Mouse (Mus musculus): ENCODE measurements around the gene 1700037H04Rik. TPM values are rescaled to one million over a fixed set of nuclear protein-coding genes. Genes with fewer than 3 reads are reported as not detected.

1700037H04Rik gene
- polyA plus RNA-seq, 1 experiment from 2014 or later = 98.6 TPM

DNA sequence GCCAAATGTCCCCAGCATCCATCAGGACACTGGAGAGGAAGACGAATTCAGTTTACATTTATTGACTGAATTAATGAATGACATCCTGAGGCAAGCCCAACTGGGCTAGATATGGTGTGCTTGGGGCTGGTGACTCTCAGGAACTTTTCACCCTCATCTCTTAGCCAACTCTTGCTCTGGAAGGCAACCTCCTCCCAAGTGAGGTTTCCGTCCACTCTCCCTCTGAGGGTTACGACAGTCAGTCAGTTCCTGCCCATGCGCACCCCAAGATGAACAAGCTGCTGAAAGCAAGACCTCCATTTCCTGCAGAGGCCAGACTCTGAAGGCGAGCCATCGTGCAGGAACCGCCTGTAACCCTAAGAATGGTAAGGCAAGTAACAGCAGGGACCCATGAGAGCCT lies 2.9 kb downstream of the 1700037H04Rik start:
- no peak for ATAC-seq
- H3K4me2 ChIP-seq (replicated peaks) = no peak overlapping the region
- H3K36me3 ChIP-seq = peaks cover 8% of the 10 kb centered on the region; the same call in 1 of the 2 replicates
- H3K4me1 ChIP-seq (replicated peaks) = peaks cover 8% of the 10 kb centered on the region
- no peak overlapping the region for H3K4me3 ChIP-seq (replicated peaks)
- no peaks in the 10 kb centered on the region for H3K9me3 ChIP-seq
- H3K27me3 ChIP-seq (replicated peaks) = no peaks in the 10 kb centered on the region
- no peak overlapping the region for H3K9ac ChIP-seq
- H3K27ac ChIP-seq = no peak overlapping the region
- WGBS = 94% methylated on average over 7 of the region's 7 CpGs

- Histone ChIP-seq H3K9me3 (no peaks in the 10 kb centered on the region), H3K4me2 (replicated peaks) (no peak overlapping the region), H3K4me1 (replicated peaks) (peaks cover 5% of the 10 kb centered on the region), H3K27me3 (replicated peaks) (no peaks in the 10 kb centered on the region), H3K27ac (no peak overlapping the region), H3K9ac (no peak overlapping the region), H3K36me3 (peaks cover 21% of the 10 kb centered on the region), H3K4me3 (replicated peaks) (no peak overlapping the region)
- 88% methylated on average over 4 of the region's 4 CpGs for WGBS
- no peak for ATAC-seq
Observed at GRCm38 (mm10) chr2:131154036-131154435, 5.8 kb downstream of the 1700037H04Rik start.

DNA sequence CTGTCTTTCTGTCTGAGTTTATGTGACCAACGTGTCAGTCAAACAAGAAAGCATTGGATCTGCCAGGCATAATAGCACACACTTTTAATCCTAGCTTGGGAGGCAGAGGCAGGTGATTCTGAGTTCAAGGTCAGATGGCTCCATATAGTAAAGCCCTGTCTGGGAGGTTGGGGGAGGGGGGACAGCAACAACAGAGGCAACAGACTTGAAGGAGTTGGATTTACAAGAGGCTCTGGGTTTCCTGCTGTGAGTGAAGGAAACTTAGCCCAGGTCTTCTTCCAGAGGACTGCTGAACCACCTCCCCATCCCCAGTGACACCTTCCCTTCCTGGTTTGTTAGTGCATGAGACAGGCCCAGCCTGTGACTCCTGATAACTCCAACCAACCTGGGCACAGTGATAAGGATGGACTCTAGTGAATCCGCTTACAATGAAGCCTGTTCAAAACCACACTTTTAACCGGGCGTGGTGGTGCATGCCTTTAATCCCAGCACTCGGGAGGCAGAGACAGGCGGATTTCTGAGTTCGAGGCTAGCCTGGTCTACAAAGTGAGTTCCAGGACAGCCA lies 7.6 kb downstream of the 1700037H04Rik start:
- WGBS = 84% methylated on average over 7 of the region's 7 CpGs
- Histone ChIP-seq H3K4me1 (replicated peaks) (no peaks in the 10 kb centered on the region), H3K4me2 (replicated peaks) (no peak overlapping the region), H3K4me3 (replicated peaks) (no peak overlapping the region), H3K36me3 (peaks cover 36% of the 10 kb centered on the region), H3K27me3 (replicated peaks) (no peaks in the 10 kb centered on the region), H3K9ac (no peak overlapping the region), H3K9me3 (no peaks in the 10 kb centered on the region), H3K27ac (no peak overlapping the region)
- no peak for ATAC-seq

DNA sequence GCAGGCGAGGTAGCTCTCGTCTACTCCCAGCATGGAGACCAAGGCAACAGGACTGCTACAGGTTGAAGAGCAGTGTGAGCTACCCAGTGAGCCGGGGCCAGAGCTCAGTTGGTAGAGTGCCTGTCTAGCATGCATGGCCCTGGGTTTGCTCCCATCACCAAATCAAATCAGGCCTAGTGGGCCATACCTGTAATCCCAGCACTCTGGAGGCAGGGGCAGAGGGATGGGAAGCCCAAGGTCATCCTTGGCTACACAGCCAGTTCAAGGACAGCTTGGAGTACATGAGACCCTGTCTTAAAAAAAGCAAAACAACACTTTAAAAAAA lies 10.7 kb downstream of the 1700037H04Rik start:
- H3K27ac ChIP-seq = no peak overlapping the region
- no peak overlapping the region for H3K9ac ChIP-seq
- H3K4me1 ChIP-seq (replicated peaks) = no peaks in the 10 kb centered on the region
- no peak overlapping the region for H3K4me3 ChIP-seq (replicated peaks)
- no peaks in the 10 kb centered on the region for H3K27me3 ChIP-seq (replicated peaks)
- H3K9me3 ChIP-seq = no peaks in the 10 kb centered on the region
- 91% methylated on average over 3 of the region's 3 CpGs for WGBS
- ATAC-seq = no peak
- H3K36me3 ChIP-seq = peaks cover 55% of the 10 kb centered on the region
- H3K4me2 ChIP-seq (replicated peaks) = no peak overlapping the region

DNA sequence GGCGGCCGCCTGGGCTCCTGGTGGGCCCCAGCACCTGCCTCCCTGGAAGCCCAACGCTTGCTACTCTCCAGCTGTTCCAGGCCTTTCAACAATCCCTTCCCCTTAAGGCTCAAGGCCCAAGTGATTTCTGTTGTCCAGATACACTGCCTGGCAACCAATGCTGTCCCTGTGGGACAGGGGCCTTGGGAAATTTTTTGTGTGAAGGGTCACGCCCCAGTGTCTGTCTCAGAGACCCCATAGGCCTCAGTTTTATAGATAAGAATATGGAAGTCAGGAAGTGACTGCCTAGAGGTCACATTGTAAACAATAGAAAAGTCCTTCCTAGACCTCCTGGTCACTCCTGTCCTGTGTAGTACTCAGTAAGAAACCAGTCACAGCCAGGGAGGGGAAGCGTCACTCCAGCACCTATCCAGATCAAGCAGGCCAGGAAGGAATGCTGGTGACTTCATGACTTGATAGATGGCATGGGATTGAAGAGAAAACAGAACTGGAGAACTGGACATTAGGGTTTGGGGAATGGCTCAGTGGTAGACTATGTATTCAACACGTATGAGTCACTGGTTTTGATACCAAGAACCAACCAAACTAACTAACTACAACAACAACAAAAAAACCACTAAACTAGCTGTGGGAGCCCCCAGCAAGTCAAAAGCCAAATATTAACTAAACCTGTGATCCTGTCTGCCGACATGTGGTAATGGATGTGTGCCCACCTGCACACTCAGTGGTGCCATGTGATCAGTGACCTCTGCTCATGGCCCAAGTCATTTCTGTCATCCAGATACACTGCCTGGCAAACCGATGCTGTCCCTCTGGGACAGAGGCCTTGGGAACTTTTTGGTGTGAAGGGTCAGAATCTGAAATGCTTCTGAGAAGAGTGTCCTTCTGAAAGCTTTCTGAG lies 11.3 kb downstream of the 1700037H04Rik start:
- no peak overlapping the region for H3K4me2 ChIP-seq (replicated peaks)
- H3K9me3 ChIP-seq = no peaks in the 10 kb centered on the region
- H3K27ac ChIP-seq = no peak overlapping the region
- no peaks in the 10 kb centered on the region for H3K4me1 ChIP-seq (replicated peaks)
- no peak overlapping the region for H3K9ac ChIP-seq
- ATAC-seq = no peak
- H3K27me3 ChIP-seq (replicated peaks) = no peaks in the 10 kb centered on the region
- H3K4me3 ChIP-seq (replicated peaks) = no peak overlapping the region
- WGBS = 85% methylated on average over 8 of the region's 8 CpGs
- peaks cover 57% of the 10 kb centered on the region for H3K36me3 ChIP-seq

GRCm38 (mm10) chr2:131147043-131147365 lies 12.9 kb downstream of the 1700037H04Rik start:
- Histone ChIP-seq H3K9me3 (no peaks in the 10 kb centered on the region), H3K4me2 (replicated peaks) (no peak overlapping the region), H3K27ac (no peak overlapping the region), H3K9ac (no peak overlapping the region), H3K27me3 (replicated peaks) (no peaks in the 10 kb centered on the region), H3K4me3 (replicated peaks) (no peak overlapping the region), H3K36me3 (peaks cover 55% of the 10 kb centered on the region), H3K4me1 (replicated peaks) (peaks cover 5% of the 10 kb centered on the region)
- ATAC-seq = no peak
- 92% methylated on average over 8 of the region's 8 CpGs for WGBS

DNA sequence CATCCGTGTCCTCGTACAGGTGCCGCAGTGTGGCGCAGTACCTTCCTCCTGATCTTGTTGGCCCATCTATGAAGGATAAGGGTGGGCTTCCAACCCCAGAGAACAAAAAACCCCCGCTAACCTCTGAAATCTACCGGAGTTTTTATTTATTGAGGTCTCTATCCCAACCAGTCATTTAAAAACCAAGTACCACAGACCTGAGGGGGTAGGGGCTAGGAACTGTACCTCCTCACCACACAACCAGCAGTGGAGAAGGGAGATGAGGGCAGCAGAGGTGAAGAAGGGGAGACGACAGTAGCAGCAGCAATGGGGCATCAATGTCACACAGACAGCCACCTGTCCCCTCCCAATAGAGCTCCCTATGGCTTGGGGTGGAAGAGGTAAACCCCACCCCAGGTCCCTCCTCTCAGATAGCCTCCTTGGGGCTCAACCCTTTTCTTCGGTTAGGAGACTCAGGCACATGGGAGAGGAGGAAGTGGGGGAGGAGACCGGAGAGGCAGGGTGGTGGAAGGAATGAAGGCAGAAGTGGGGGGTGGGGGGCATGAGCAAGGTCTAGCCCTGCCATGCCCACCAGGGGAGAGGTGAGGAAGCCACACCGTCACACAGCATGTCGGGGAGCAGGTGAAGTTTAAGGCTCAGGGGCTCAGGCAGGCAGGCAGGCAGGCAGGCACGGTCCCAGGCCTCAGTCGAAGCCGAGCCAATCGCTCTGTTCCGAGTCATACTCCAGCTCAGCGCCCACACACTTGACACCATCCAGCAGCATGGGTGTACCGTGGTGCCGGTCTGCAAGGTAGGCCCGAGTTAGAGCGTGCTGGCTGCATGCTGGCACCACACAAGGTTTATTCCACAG lies 13.5 kb downstream of the 1700037H04Rik start:
- WGBS = 83% methylated on average over 21 of the region's 21 CpGs
- Histone ChIP-seq H3K9ac (no peak overlapping the region), H3K27ac (no peak overlapping the region), H3K27me3 (replicated peaks) (no peaks in the 10 kb centered on the region), H3K36me3 (peaks cover 54% of the 10 kb centered on the region), H3K4me2 (replicated peaks) (no peak overlapping the region), H3K4me1 (replicated peaks) (peaks cover 5% of the 10 kb centered on the region), H3K9me3 (no peaks in the 10 kb centered on the region), H3K4me3 (replicated peaks) (no peak overlapping the region)
- ATAC-seq = no peak

DNA sequence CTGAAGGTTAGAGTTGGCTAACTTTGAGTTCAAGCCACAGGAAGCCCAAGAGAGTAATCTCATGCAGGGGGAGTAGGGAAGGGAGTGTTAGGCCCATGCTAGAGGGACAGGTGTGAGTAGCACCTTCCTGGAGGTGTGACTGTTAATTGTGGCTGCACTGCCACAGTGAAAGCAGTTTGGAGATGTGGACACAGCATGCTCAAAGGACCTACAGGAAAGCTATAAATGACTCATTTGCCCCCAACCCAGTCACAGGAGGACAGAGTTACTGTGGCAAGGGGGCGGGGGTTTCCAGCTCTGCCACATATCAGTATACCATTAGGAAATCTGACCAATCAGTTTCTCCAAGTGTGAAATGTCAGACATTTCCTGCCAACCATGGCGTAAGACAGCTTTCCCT lies 14.3 kb downstream of the 1700037H04Rik start:
- Histone ChIP-seq H3K9ac (no peak overlapping the region), H3K36me3 (peaks cover 49% of the 10 kb centered on the region), H3K27me3 (replicated peaks) (no peaks in the 10 kb centered on the region), H3K4me2 (replicated peaks) (no peak overlapping the region), H3K4me1 (replicated peaks) (peaks cover 5% of the 10 kb centered on the region), H3K4me3 (replicated peaks) (no peak overlapping the region), H3K9me3 (no peaks in the 10 kb centered on the region), H3K27ac (no peak overlapping the region)
- ATAC-seq = no peak
- WGBS = 89% methylated on average over 2 of the region's 2 CpGs

GRCm38 (mm10) chr2:131145121-131145520 lies 14.8 kb downstream of the 1700037H04Rik start:
- H3K36me3 ChIP-seq = peaks cover 47% of the 10 kb centered on the region
- H3K27ac ChIP-seq = no peak overlapping the region
- peaks cover 6% of the 10 kb centered on the region for H3K4me1 ChIP-seq (replicated peaks)
- ATAC-seq = no peak
- no peak overlapping the region for H3K4me3 ChIP-seq (replicated peaks)
- H3K9me3 ChIP-seq = no peaks in the 10 kb centered on the region
- no peaks in the 10 kb centered on the region for H3K27me3 ChIP-seq (replicated peaks)
- H3K9ac ChIP-seq = no peak overlapping the region
- 67% methylated on average over 13 of the region's 13 CpGs for WGBS
- no peak overlapping the region for H3K4me2 ChIP-seq (replicated peaks)

- H3K27ac ChIP-seq = no peak overlapping the region
- H3K4me3 ChIP-seq (replicated peaks) = 0 out of 2 replicates have a peak overlapping the region, but pooled peaks have one; percentile 2
- H3K4me2 ChIP-seq (replicated peaks) = peak overlapping the region; percentile 46
- no peaks in the 10 kb centered on the region for H3K27me3 ChIP-seq (replicated peaks)
- H3K4me1 ChIP-seq (replicated peaks) = peaks cover 11% of the 10 kb centered on the region
- H3K9ac ChIP-seq = no peak overlapping the region
- whole genome bisulfite sequencing = 70% methylated on average over 22 of the region's 22 CpGs
- ATAC-seq = peak; percentile 16; the same call in 1 of the 2 replicates
- peaks cover 42% of the 10 kb centered on the region for H3K36me3 ChIP-seq
- H3K9me3 ChIP-seq = no peaks in the 10 kb centered on the region
Observed at GRCm38 (mm10) chr2:131143007-131143780, 16.7 kb downstream of the 1700037H04Rik start.

GRCm38 (mm10) chr2:131142592-131142991 lies 17.3 kb downstream of the 1700037H04Rik start:
- peak; percentile 75 for ATAC-seq
- H3K36me3 ChIP-seq = peaks cover 37% of the 10 kb centered on the region
- no peak overlapping the region for H3K9ac ChIP-seq
- 0 out of 2 replicates have a peak overlapping the region, but pooled peaks have one; percentile 2 for H3K4me3 ChIP-seq (replicated peaks)
- peaks cover 11% of the 10 kb centered on the region for H3K4me1 ChIP-seq (replicated peaks)
- no peaks in the 10 kb centered on the region for H3K9me3 ChIP-seq
- no peaks in the 10 kb centered on the region for H3K27me3 ChIP-seq (replicated peaks)
- 28% methylated on average over 18 of the region's 18 CpGs for WGBS
- H3K27ac ChIP-seq = no peak overlapping the region
- peak overlapping the region; percentile 46 for H3K4me2 ChIP-seq (replicated peaks)
